Mouse (Mus musculus) ovary, postnatal 36 days (tissue): ENCODE measurements around the gene Baz2a.
"Not testable (repeated sequence)": the region's sequence is repeated elsewhere in the genome, so short reads cannot be mapped to it uniquely, and the experiment has no call there.

ENCODE experiments used
- DNase-seq: peaks from one replicate; pipeline ENCODE4 v3.0.0; 2022; ENCODE audit warnings: low spot score, mixed read lengths

Gene Baz2a

DNA sequence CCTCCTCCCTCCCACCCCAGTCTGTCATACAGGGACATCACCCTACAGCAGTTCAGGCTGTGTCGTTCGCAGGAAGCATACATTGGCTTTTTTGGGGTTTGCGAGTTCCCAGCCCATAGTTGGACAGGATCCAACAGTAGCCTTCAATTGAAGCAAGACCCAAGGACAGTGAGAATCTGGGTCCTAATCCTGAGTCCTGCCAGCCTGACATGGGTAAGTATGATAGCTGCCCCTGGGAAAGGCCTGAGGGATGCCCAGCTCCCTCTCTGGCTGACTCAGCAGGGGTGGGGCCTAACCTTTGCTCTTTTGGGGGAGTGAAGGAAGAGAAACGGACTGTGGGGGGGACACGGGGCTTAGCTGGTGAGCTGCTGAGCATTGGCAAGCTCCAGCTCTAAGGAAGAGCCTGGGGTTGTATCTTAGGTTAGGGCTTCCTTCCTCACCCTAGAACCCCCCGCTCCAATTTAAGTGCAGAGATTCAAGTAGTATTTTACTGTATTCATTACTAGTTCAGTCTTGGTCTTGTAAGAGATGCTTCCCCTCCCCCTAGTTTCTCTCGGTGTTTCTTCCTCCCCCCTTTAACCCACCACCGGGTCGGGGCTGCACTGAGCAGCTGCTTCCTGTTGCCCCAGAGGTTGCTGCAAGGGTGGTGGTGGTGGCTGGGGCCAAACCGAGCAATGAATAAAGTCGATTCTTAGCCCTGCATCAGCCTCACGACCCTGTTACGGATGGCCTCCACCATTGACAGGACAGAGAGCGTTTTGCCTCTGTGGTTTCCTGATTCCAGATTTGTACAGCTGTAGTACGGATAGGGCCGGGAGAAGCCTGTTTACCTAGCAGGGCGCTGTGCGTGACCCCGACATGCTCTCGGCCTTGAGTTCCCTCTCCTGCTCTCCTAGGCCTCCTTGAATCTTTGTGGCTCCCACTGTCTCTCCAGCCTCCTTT lies at the start of gene Baz2a:
Gene Baz2a, plus strand, starts transcription at position 14 of the 942 bp plus-strand sequence.
- peak; percentile 45 for DNase-seq

- DNase-seq: no peak
Observed at GRCm38 (mm10) chr10:128041636-128042035, 49.7 kb upstream of the Baz2a start.

DNA sequence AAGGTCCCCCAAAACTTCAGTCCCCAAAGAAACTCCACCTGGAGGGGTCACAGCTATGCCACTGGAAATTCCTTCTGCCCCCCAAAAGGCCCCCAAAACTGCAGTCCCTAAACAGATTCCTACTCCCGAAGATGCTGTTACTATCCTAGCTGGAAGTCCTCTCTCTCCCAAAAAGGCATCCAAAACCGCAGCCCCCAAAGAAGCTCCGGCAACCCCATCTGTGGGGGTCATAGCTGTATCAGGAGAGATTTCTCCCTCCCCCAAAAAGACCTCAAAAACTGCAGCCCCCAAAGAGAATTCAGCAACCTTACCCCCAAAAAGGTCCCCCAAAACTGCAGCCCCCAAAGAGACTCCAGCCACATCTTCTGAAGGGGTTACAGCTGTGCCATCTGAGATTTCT lies 48.9 kb upstream of the Baz2a start:
- DNase-seq: no peak

GRCm38 (mm10) chr10:128043041-128043835 lies 48.1 kb upstream of the Baz2a start:
- DNase-seq: no peak

DNA sequence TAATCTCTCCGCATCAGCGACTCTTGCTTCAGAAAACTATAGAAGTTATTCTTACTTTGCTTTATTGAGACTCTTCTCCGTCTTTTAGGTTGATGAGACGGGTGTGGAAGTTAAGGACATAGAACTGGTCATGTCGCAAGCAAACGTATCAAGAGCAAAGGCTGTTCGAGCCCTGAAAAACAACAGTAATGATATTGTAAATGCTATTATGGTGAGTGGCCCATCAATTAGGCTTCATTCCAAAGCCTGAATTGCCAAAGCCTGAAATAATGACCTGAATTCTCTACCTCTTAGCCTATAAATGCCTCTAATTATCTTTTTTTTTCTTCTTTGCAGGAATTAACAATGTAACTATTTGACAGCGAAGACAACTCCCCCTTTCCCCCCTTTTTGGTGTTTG lies 43.2 kb upstream of the Baz2a start:
- DNase-seq: no peak

DNA sequence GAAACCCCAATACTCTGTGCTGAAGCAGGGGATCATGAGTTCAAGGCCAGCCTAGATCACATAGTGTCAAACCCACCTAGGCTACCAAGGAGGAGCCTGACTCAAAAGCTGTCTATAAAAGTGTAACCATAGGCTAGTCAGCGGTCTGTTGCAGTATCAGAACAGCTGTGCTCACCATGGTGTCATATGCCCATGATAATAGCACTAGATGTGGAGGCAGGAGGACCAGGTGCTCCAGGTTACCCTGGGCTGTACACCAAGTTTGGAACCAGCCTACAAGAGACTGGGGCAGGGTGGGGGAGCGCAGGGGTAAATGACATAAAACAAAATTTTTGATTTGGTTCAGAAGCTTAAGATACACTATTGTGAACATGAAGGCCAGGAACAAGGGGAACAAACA lies 41.6 kb upstream of the Baz2a start:
- no peak for DNase-seq

GRCm38 (mm10) chr10:128050355-128050754 lies 41.0 kb upstream of the Baz2a start:
- DNase-seq: no peak

DNA sequence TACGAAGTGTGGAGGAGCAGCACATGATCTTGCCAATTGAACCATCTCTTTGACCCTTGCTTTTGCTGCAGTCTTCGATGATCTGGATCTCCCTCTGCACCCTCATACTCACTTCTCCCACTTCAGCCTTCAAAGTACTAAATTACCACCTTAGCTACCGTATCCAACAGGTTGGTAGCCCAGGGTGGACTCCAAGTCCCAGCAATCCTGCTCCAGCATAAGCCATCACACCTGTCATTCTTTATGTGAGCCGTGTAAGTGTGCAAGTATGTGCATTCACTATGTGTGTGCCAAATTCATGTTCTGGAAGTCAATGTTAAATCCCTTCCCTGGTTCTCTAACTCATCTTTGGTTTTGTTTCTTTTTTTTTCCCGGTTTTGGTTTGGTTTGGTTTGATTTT lies 39.8 kb upstream of the Baz2a start:
- no peak for DNase-seq

- not testable (repeated sequence) for DNase-seq
Observed at GRCm38 (mm10) chr10:128052136-128052535, 39.2 kb upstream of the Baz2a start.

DNA sequence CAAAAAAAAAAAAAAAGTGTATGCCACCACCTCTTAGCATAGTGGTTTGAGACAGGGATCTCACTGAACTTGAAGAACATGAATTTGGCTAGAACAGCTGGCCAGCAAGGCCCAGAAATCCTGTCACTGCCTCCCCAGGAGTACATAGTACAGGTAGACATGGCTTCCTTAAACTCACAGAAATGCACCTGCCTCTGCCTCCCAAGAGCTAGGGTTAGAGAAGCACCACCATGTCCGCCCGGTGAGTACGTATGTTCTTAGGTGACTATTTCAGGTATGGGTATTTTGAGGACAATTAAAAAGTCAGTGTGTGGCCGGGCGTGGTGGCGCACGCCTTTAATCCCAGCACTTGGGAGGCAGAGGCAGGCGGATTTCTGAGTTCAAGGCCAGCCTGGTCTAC lies 38.4 kb upstream of the Baz2a start:
- DNase-seq: no peak

GRCm38 (mm10) chr10:128058184-128058583 lies 33.2 kb upstream of the Baz2a start:
- DNase-seq: no peak

DNA sequence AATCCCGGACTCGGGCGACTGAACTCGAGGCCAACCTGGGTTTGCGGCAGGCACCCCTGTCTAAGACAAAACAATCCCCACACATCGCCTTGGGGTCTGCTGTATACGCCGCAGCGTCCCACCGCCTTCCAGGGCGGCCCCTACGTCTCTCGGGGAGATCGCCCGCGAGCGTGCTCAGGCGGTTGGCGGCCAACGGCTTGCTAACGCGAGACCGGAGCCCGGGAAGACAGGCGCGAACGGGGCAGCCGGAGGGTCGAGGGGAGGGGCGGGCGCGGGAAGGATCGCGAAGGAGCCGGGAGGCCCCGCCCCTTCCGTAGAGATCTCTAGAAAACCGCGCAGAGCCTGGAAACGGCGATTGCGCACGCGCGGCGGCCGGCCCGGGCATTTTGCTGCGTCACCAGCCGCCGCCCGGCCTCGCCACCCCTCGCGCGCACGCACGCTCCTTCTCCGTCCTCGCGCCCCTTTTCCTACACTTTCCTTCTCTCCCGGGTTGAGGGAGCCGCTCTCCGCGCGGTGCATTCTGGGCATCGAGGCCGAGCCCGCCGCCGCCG lies 32.7 kb upstream of the Baz2a start, which contains the start of gene Ptges3:
Gene Ptges3, plus strand, starts transcription at position 354 of the 551 bp plus-strand sequence.
- peak; percentile 99 for DNase-seq

DNA sequence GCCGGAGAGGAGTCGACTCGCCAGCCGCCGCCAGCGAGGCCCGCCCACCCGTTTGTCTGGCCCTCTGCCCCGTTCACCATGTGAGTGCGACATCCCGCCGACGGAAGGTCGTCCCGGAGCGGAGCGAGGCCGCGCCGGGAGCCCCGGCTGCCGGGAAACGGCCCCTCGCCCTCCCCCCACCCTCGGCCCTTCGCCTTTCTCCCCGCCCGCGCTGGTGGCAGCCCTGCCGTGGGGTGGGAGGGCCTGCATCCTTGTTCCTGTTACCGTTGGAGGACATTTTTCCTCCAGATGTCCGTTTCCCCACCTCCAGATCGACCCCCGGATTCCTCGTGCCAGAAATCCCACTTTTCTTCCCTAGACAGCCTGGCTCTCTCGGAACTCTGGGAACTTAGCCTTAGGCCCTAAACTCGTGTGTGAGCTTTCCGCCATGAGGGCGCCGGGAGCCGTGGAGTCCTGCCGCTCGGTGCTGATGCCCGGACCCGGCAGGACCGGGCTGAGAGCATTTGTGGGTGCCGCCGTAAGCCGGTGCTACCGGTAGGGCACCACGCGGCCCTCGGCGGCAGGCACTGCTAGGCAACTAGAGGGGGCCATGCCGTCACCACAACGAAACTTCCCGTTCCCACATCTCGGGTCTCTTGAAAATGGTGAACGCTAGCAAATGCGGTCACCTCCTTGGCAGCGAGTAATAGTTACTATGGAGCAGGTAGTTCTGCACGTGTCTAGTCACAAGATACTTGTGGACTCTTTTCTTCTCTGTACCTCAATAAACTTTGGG lies 32.0 kb upstream of the Baz2a start:
- peak; percentile 57 for DNase-seq

GRCm38 (mm10) chr10:128061109-128061508 lies 30.3 kb upstream of the Baz2a start:
- DNase-seq: no peak

DNA sequence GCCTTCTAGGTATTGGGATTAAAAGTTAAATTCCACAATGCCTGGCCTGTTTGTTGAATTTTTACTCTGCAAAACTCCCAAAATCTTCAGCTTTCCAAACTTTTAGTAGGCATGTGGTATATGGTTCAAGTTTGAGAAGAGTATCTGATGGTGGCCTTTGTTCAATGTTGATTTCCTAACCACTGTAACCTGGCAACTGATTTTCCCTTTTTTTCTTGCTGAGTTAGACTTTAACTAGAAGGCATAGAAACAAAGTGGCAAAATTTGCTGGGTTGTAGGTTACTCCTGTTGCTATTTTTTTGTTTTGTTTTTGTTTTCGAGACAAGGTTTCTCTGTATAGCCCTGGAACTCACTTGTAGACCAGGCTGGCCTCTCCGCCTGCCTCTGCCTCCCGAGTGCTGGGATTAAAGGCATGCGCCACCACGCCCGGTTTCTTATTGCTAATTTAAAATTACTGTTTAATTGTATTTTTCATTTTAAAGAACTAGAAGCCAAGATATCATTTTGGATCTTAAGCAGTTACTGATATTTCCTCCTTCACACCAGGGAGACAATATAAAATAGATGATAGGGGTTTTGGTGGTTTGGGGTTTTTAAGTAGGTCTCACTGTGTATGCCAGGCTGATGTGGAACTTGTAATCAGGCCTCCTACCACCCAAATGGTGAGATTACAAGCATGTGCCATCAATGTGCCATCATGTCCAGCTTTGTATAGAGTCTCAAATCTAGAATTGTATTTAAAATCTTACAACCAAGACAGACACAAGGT lies 29.0 kb upstream of the Baz2a start:
- no peak for DNase-seq

GRCm38 (mm10) chr10:128066072-128066471 lies 25.3 kb upstream of the Baz2a start:
- no peak for DNase-seq

DNA sequence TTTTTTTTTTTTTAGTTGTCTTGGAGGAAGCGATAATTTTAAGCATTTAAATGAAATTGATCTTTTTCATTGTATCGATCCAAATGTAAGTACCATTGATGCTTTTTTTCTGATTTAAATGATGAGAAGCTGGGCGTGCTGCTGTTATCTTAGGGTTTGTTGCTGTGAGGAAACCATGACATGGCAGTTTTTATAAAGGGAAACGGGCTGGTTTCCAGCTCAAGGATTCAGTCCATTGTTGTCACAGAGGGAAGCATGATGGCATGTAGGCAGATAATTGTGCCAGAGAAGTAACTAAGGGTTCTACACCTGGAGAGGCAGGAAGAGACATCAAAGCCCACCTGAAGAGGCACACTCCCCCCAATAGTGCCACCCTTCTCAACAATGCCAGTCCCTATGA lies 22.2 kb upstream of the Baz2a start:
- no peak for DNase-seq

DNA sequence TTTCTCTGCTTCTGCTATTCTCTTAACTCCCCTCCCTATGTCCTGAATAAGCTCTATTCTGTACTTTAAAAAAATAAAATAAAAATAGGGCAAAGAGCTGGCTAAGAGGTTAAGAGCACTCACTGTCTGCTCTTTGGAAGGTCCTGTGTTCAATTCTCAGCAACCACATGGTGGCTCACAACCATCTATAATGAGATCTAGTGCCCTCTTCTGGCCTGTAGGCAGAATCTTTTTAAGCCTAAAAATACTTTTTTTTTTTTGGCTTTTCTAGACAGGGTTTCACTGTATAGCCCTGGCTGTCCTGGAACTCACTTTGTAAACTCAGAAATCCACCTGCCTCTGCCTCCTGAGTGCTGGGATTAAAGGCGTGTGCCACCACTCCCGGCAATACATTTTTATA lies 20.9 kb upstream of the Baz2a start:
- DNase-seq: not testable (repeated sequence)

GRCm38 (mm10) chr10:128078269-128078668 lies 13.1 kb upstream of the Baz2a start:
- DNase-seq: not testable (repeated sequence)

DNA sequence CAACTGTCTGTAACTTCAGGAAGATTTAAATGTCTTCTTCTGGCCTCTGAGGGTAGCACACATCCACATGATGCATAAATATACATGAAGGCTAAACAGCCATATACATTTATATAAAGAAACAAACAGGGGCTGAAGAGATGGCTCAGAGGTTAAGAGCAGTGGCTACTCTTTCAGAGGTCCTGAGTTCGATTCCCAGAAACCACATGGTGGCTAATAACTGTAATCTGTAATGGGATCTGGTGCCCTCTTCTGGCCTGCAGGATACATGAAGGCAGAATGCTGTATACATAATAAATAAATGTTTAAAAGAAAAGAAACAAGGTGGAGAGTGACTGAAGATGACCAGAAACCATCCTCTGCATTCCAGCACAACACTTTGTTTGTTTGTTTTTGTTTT lies 10.9 kb upstream of the Baz2a start:
- DNase-seq: no peak
